Mouse (Mus musculus) MEL (cell line): ENCODE measurements around the gene Ppp2r2d. TPM values are rescaled to one million over a fixed set of nuclear protein-coding genes. Genes with fewer than 3 reads are reported as not detected.

Source experiments
- DNase-seq: peaks from one replicate; pipeline ENCODE4 v3.0.0; 2011; ENCODE audit warnings: low read depth, low spot score
- H3K27ac ChIP-seq: 2 replicates; pipeline ENCODE4 v1.5.1; 2012; ENCODE audit warnings: low read depth, mild to moderate bottlenecking, control low read depth, low read length, moderate library complexity; ENCODE audit not compliant: control insufficient read depth
- H3K27me3 ChIP-seq, 2 experiments: fragments of 150-350 bp in 1 of 2; sonication (generic) in 1 of 2; 2 replicates each; pipeline ENCODE4 v1.6.1; 2012; ENCODE audit warnings: low read length in 2 of 2, mild to moderate bottlenecking in 2 of 2, improper control_type of control experiment in 1 of 2, moderate library complexity in 1 of 2; ENCODE audit not compliant: insufficient read depth in 2 of 2, control insufficient read depth in 1 of 2
- H3K36me3 ChIP-seq, 2 experiments: 2 replicates each; pipeline ENCODE4 v1.6.1; 2012 to 2014; ENCODE audit warnings: low read length in 2 of 2, improper control_type of control experiment in 1 of 2, inconsistent platforms in 1 of 2, mild to moderate bottlenecking in 1 of 2; ENCODE audit not compliant: insufficient read depth in 2 of 2, control insufficient read depth in 1 of 2
- H3K4me1 ChIP-seq, 2 experiments: fragments of 150-350 bp in 1 of 2; sonication (generic) in 1 of 2; 2 replicates each; pipeline ENCODE4 v1.6.1; 2012; ENCODE audit warnings: low read length in 2 of 2, improper control_type of control experiment in 1 of 2, mild to moderate bottlenecking in 1 of 2; ENCODE audit not compliant: insufficient read depth in 2 of 2, control insufficient read depth in 1 of 2
- H3K4me3 ChIP-seq, 2 experiments: fragments of 150-350 bp in 1 of 2; sonication (generic) in 1 of 2; 2 replicates each; pipeline ENCODE4 v1.5.1; 2012; ENCODE audit warnings: low read depth in 2 of 2, low read length in 2 of 2, mild to moderate bottlenecking in 2 of 2, moderate library complexity in 2 of 2, control low read depth in 1 of 2, improper control_type of control experiment in 1 of 2; ENCODE audit not compliant: control insufficient read depth in 1 of 2, insufficient read depth in 1 of 2
- H3K79me2 ChIP-seq: 2 replicates; pipeline ENCODE4 v1.6.1; 2012; ENCODE audit warnings: mild to moderate bottlenecking, low read length, moderate library complexity; ENCODE audit not compliant: control insufficient read depth, poor library complexity, insufficient read depth
- H3K9ac ChIP-seq: 2 replicates; pipeline ENCODE4 v1.6.1; 2012; ENCODE audit warnings: low read depth, mild to moderate bottlenecking, control low read depth, low read length, moderate library complexity; ENCODE audit not compliant: control insufficient read depth, poor library complexity, severe bottlenecking
- H3K9me3 ChIP-seq: fragments of 150-350 bp; sonication (generic); replicated peaks from 2 replicates; pipeline ENCODE4 v1.6.1; 2012; ENCODE audit warnings: mild to moderate bottlenecking, low read length, improper control_type of control experiment, moderate library complexity; ENCODE audit not compliant: insufficient read depth
- BHLHE40 ChIP-seq: IDR thresholded peaks from 2 replicates; pipeline ENCODE4 v1.6.1; 2012; ENCODE audit warnings: low read depth, mild to moderate bottlenecking, inconsistent platforms, low read length, improper control_type of control experiment, borderline replicate concordance
- GATA1 ChIP-seq: IDR thresholded peaks from 2 replicates; pipeline ENCODE4 v1.6.1; 2011; ENCODE audit warnings: low read depth, low read length, improper control_type of control experiment
- JUND ChIP-seq: IDR thresholded peaks from 2 replicates; pipeline ENCODE4 v1.6.1; 2011; ENCODE audit warnings: low read depth, mild to moderate bottlenecking, improper control_type of control experiment, low read length
- KAT2A ChIP-seq: conservative IDR thresholded peaks from 2 replicates; pipeline ENCODE4 v1.6.1; 2012; ENCODE audit warnings: low read depth, low read length, improper control_type of control experiment, inconsistent platforms
- MYB ChIP-seq: IDR thresholded peaks from 2 replicates; pipeline ENCODE4 v1.6.1; 2011; ENCODE audit warnings: mild to moderate bottlenecking, low read depth, low read length, improper control_type of control experiment
- SIN3A ChIP-seq: IDR thresholded peaks from 2 replicates; pipeline ENCODE4 v1.6.1; 2012; ENCODE audit warnings: low read length, improper control_type of control experiment, inconsistent platforms
- UBTF ChIP-seq: IDR thresholded peaks from 2 replicates; pipeline ENCODE4 v1.6.1; 2012; ENCODE audit warnings: low read depth, mild to moderate bottlenecking, inconsistent platforms, low read length, improper control_type of control experiment, moderate library complexity, borderline replicate concordance; ENCODE audit not compliant: insufficient read depth
- polyA plus RNA-seq, 2 experiments: library from polyadenylated mRNA; stranded (reverse) in 1 of 2; unstranded in 1 of 2; fragments of >175 nt in 1 of 2; fragments of >200 nt in 1 of 2; gene quantifications; 2 replicates each; pipeline versions ENCODE4 v1.2.1 to v1.2.4; 2012; ENCODE audit warnings: low replicate concordance in 2 of 2, low read depth in 1 of 2; ENCODE audit not compliant: insufficient read length in 2 of 2, insufficient read depth in 1 of 2, missing spikeins in 1 of 2
- total RNA-seq: library from RNA; depleted of rRNA; stranded (reverse); fragments of 300-350 nt; gene quantifications from 2 replicates; pipeline ENCODE4 v1.2.3, GENCODE M21; 2012; rRNA removed

The Ppp2r2d gene
- total and polyA plus RNA-seq, 3 experiments: 30.9 to 46.6 TPM; not detected in 1

- Histone ChIP-seq H3K9ac (no peak overlapping the region), H3K27ac (no peak overlapping the region), H3K36me3 (no peaks in the 10 kb centered on the region), H3K79me2 (no peaks in the 10 kb centered on the region), H3K27me3 (no peaks in the 10 kb centered on the region), H3K9me3 (no peaks in the 10 kb centered on the region), H3K4me1 (no peaks in the 10 kb centered on the region), H3K4me3 (no peak overlapping the region)
- TF ChIP-seq JUND (no peak), SIN3A (no peak), UBTF (no peak), BHLHE40 (no peak), KAT2A (no peak), MYB (no peak), GATA1 (no peak)
- DNase-seq: no peak
Measured at GRCm38 (mm10) chr7:138928456-138928855, 82.6 kb downstream of the Ppp2r2d start.

Other genes with a start within 250 kb of the Ppp2r2d start
- gene Mapk1ip1, start 194 bp downstream of the Ppp2r2d start, total RNA-seq: 2.1 and 2.8 TPM in 2 replicates
- gene Mapk1ip1, start 194 bp downstream of the Ppp2r2d start, polyA plus RNA-seq: 10 to 100 TPM in 1 of 2 experiments, not detected in 1; 12.4 TPM
- gene Bnip3, start 63.4 kb downstream of the Ppp2r2d start, total RNA-seq: 37.0 and 130 TPM in 2 replicates
- 100 to 1,000 TPM in 1 of 2 experiments, not detected in 1; 135 TPM for gene Bnip3, start 63.4 kb downstream of the Ppp2r2d start, polyA plus RNA-seq
- not detected in 2 replicates for gene Jakmip3, start 94.7 kb downstream of the Ppp2r2d start, total RNA-seq
- gene Jakmip3, start 94.7 kb downstream of the Ppp2r2d start, polyA plus RNA-seq: not detected
- not detected in 2 replicates for gene Dpysl4, start 239.9 kb downstream of the Ppp2r2d start, total RNA-seq
- gene Dpysl4, start 239.9 kb downstream of the Ppp2r2d start, polyA plus RNA-seq: not detected